In genomic region chr2:157039900-157040648, GRCm38 (mm10) we compare ENCODE assay signal across 10 mouse cellular contexts. TPM values are rescaled to one million over a fixed set of nuclear protein-coding genes. Genes with fewer than 3 reads are reported as not detected.
DNase-seq lines count a peak whose midpoint lies in the region; ATAC-seq and TF ChIP-seq lines count a peak whose summit lies in the region.
"Had no signal": no experiment of that assay in that cellular context is flagged by ENCODE, and none has a peak within 500 bp of the region (broad histone marks: within the 10 kb centered on the region; RNA-seq: fewer than 3 reads in every experiment).

No protein-coding gene starts in this region.

- no peak overlapping the region for H3K4me2 ChIP-seq in intestine, postnatal 0 days (replicated peaks; ENCODE audit: low read depth)

- H3K9ac ChIP-seq in intestine, postnatal 0 days (ENCODE audit: low read depth, low read length) = no peak overlapping the region

- 79% methylated on average over 49 of the region's 50 CpGs for WGBS in intestine, postnatal 0 days

- ATAC-seq in intestine, postnatal 0 days = 0 out of 2 replicates have a peak, but pooled peaks have one; percentile 16

- intact Hi-C loops in gastrocnemius, postnatal 14 days (cut with DNase I; ENCODE audit: low total_unique reads) = loop anchor here (5.0 kb wide), 2 partner anchors 37 to 52 kb away; partner anchors contain the start of gene Soga1

- H3K4me1 ChIP-seq in intestine, postnatal 0 days (replicated peaks; ENCODE audit: control insufficient read depth, insufficient read depth, low read length) = no peaks in the 10 kb centered on the region

- no peak overlapping the region for H3K4me3 ChIP-seq in intestine, postnatal 0 days (ENCODE audit: low read depth, low read length)

- H3K27me3 ChIP-seq in intestine, postnatal 0 days (replicated peaks; ENCODE audit: control insufficient read depth, insufficient read depth, low read length) = no peaks in the 10 kb centered on the region

- H3K36me3 ChIP-seq in intestine, postnatal 0 days (ENCODE audit: control insufficient read depth, insufficient read depth) = peaks cover 18% of the 10 kb centered on the region; the same call in 1 of the 2 replicates

- peak; percentile 52 for DNase-seq in gastrocnemius, postnatal 14 days
- DNase-seq in gastrocnemius, postnatal 10 days = no peak
- peak; percentile 50 for DNase-seq in ovary, postnatal 36 days (ENCODE audit: low spot score)
- DNase-seq in ovary, postnatal 10 days (ENCODE audit: low spot score) = no peak
- DNase-seq in adipocyte (ENCODE audit: low spot score) = no peak
- no peak for DNase-seq in layer of hippocampus, adult 8-10 months (ENCODE audit: low spot score in 2 of 2)
- DNase-seq in gastrocnemius, adult 8-10 months (ENCODE audit: low spot score in 2 of 2) = no peak

- no peak overlapping the region for H3K27ac ChIP-seq in intestine, postnatal 0 days (ENCODE audit: low read depth, low read length)

- H3K9me3 ChIP-seq in intestine, postnatal 0 days (ENCODE audit: control insufficient read depth) = no peaks in the 10 kb centered on the region

- TF ChIP-seq CTCF in intestine, postnatal 0 days (IDR thresholded peaks at IDR 0.05; ENCODE audit: low read depth) = peak; percentile 51

RNA-seq across cellular contexts. Expression of gene Dsn1, which starts 33.1 kb away (rescaled TPM):
- 1 to 10 TPM; 2.7 to 3.5 TPM for total RNA-seq in gastrocnemius, postnatal 14 days (2021)
- 1 to 10 TPM; 5.3 to 6.0 TPM for total RNA-seq in gastrocnemius, postnatal 10 days (2021)
- polyA plus RNA-seq in intestine, postnatal 0 days (2015; fragmentation: Nextera tagmentation; extraction: Ambion mirVana) = 7.7 and 7.9 TPM in 2 replicates
- 1 to 10 TPM; 4.5 to 6.3 (median 5.3) TPM for total RNA-seq in layer of hippocampus, adult 8-10 months (2022)
- total RNA-seq in gastrocnemius, adult 8-10 months (2022) = 1 to 10 TPM; 2.2 to 2.5 (median 2.3) TPM

RNA-seq across cellular contexts. Expression of gene Soga1, which starts 39.0 kb away (rescaled TPM):
- total RNA-seq in gastrocnemius, postnatal 14 days (2021) = 10 to 100 TPM; 11.1 to 12.2 TPM
- total RNA-seq in gastrocnemius, postnatal 10 days (2021) = 10 to 100 TPM; 15.4 to 20.3 TPM
- polyA plus RNA-seq in intestine, postnatal 0 days (2015; fragmentation: Nextera tagmentation; extraction: Ambion mirVana) = 0.90 TPM in 2 replicates
- 10 to 100 TPM; 30.9 to 38.3 (median 34.4) TPM for total RNA-seq in layer of hippocampus, adult 8-10 months (2022)
- 1 to 10 TPM; 1.7 to 3.5 (median 2.3) TPM for total RNA-seq in gastrocnemius, adult 8-10 months (2022)

RNA-seq across cellular contexts. Expression of gene Tldc2, which starts 46.8 kb away (rescaled TPM):
- total RNA-seq in gastrocnemius, postnatal 14 days (2021) = not detected
- not detected for total RNA-seq in gastrocnemius, postnatal 10 days (2021)
- polyA plus RNA-seq in intestine, postnatal 0 days (2015; fragmentation: Nextera tagmentation; extraction: Ambion mirVana) = not detected in 2 replicates
- total RNA-seq in layer of hippocampus, adult 8-10 months (2022) = not detected
- total RNA-seq in gastrocnemius, adult 8-10 months (2022) = not detected
- polyA plus RNA-seq: gonadal fat pad, adult 2 months; neural tube, embryonic 11.5 days had no signal

RNA-seq across cellular contexts. Expression of gene Ndrg3, which starts 48.2 kb away (rescaled TPM):
- total RNA-seq in gastrocnemius, postnatal 14 days (2021) = 10 to 100 TPM; 23.3 to 25.2 TPM
- 10 to 100 TPM; 22.5 to 26.1 TPM for total RNA-seq in gastrocnemius, postnatal 10 days (2021)
- 25.1 and 25.3 TPM in 2 replicates for polyA plus RNA-seq in intestine, postnatal 0 days (2015; fragmentation: Nextera tagmentation; extraction: Ambion mirVana)
- total RNA-seq in layer of hippocampus, adult 8-10 months (2022) = 100 to 1,000 TPM; 385 to 449 (median 420) TPM
- total RNA-seq in gastrocnemius, adult 8-10 months (2022) = 10 to 100 TPM; 29.0 to 35.6 (median 31.3) TPM

Comparison
In these comparisons a context has a peak if more than half of its experiments do, and no peak if none do; other contexts are left out.
1. DNase-seq: peak in gastrocnemius, postnatal 14 days (single experiment) and ovary, postnatal 36 days (single experiment); none in gastrocnemius, postnatal 10 days (single experiment), ovary, postnatal 10 days (single experiment), adipocyte (single experiment), layer of hippocampus, adult 8-10 months (0 of 2) and gastrocnemius, adult 8-10 months (0 of 2).